Mouse (Mus musculus): ENCODE results near the gene 4933428G20Rik.

The 4933428G20Rik gene

GRCm38 (mm10) chr11:97461307-97461820 lies 38.8 kb downstream of the 4933428G20Rik start:
- DNase-seq: peak; percentile 80

- no peak for DNase-seq
Observed at GRCm38 (mm10) chr11:97457120-97457519, 43.0 kb downstream of the 4933428G20Rik start.

GRCm38 (mm10) chr11:97451625-97452024 lies 48.5 kb downstream of the 4933428G20Rik start:
- peak; percentile 97 for DNase-seq

GRCm38 (mm10) chr11:97450305-97450922 lies 49.7 kb downstream of the 4933428G20Rik start:
- peak; percentile 97 for DNase-seq

GRCm38 (mm10) chr11:97449601-97450293 lies 50.4 kb downstream of the 4933428G20Rik start:
- peak; percentile 99 for DNase-seq

GRCm38 (mm10) chr11:97448611-97449394 lies 51.3 kb downstream of the 4933428G20Rik start:
- DNase-seq: peak; percentile 97

- peak; percentile 92 for DNase-seq
Observed at GRCm38 (mm10) chr11:97447979-97448378, 52.2 kb downstream of the 4933428G20Rik start.

- peak; percentile 93 for DNase-seq
Observed at GRCm38 (mm10) chr11:97445999-97446511, 54.1 kb downstream of the 4933428G20Rik start.

GRCm38 (mm10) chr11:97445596-97445995 lies 54.5 kb downstream of the 4933428G20Rik start:
- peak; percentile 81 for DNase-seq

GRCm38 (mm10) chr11:97442891-97443675 lies 57.1 kb downstream of the 4933428G20Rik start:
- DNase-seq: peak; percentile 87

GRCm38 (mm10) chr11:97441658-97442125 lies 58.4 kb downstream of the 4933428G20Rik start:
- DNase-seq: peak; percentile 97

GRCm38 (mm10) chr11:97441036-97441657 lies 59.0 kb downstream of the 4933428G20Rik start:
- DNase-seq: peak; percentile 94

All from heart, adult 11 months (tissue).